Mouse (Mus musculus) megakaryocyte, embryonic 14.5 days (primary cell): ENCODE data around the gene B3galt4.

Experiments
- FLI1 ChIP-seq: IDR thresholded peaks from 2 replicates; pipeline ENCODE4 v1.6.1; 2012; ENCODE audit warnings: low read length, inconsistent platforms, mixed read lengths
- GATA1 ChIP-seq: IDR thresholded peaks from 3 replicates; pipeline ENCODE4 v1.6.1; 2012; ENCODE audit warnings: mixed read lengths, low read length, inconsistent platforms, borderline replicate concordance

DNA sequence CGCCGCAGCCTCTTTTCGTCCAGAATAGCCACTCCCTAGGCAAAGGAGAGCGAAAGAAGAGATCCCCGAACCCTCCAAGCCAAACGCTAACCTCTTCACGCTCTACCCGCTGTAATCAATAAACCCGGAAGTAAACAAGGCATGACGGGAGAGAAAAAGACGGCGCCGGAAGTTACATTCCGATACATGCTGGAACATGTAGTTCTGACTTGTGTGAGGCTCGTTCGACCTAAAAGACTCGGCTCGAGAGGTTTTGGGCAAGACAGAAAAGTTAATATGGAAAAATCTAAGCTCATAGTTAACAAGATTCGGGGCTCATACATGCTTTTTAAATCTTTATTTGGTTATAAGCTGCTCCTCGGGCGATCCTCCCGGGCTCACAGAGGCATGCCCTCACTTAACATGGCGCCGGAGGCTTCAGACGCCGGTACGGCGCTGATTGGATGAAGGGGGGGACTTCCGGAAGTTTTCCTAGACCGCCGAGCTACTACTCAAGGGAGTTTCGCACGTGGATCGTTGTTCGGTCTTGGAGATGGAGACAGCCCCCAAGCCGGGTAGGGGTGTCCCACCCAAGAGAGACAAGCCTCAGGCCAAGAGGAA is 11.0 kb downstream of the B3galt4 start, which contains the start of the genes Pfdn6 and Wdr46:
- TF ChIP-seq GATA1 (no peak), FLI1 (no peak; the same call in 1 of the 2 replicates)
